Mouse (Mus musculus) heart, embryonic 15.5 days (tissue): Measurements from ENCODE around the gene Abca4. TPM values are rescaled to one million over a fixed set of nuclear protein-coding genes. Genes with fewer than 3 reads are reported as not detected.

ENCODE experiments used
- ATAC-seq: fragments of 200-750 bp; cut with Nextera tagmentation; replicated peaks from 2 replicates; pipeline ENCODE4 v1.8.0; 2017; ENCODE audit warnings: low read depth, moderate TSS enrichment; ENCODE audit not compliant: insufficient number of reproducible peaks, insufficient read depth, low FRiP score
- H3K27ac ChIP-seq: fragments of 300-500 bp; sonication (generic); 2 replicates; pipeline ENCODE4 v1.5.1; 2015; ENCODE audit warnings: mild to moderate bottlenecking, inconsistent platforms
- H3K27me3 ChIP-seq: fragments of 300-500 bp; sonication (generic); 2 replicates; pipeline ENCODE4 v1.6.1; 2015; ENCODE audit warnings: inconsistent platforms
- H3K36me3 ChIP-seq: fragments of 300-500 bp; sonication (generic); 2 replicates; pipeline ENCODE4 v1.6.1; 2015; ENCODE audit warnings: mild to moderate bottlenecking, inconsistent platforms
- H3K4me1 ChIP-seq: fragments of 300-500 bp; sonication (generic); replicated peaks from 2 replicates; pipeline ENCODE4 v1.6.1; 2015; ENCODE audit warnings: inconsistent platforms
- H3K4me2 ChIP-seq: fragments of 300-500 bp; sonication (generic); 2 replicates; pipeline ENCODE4 v1.6.1; 2015; ENCODE audit warnings: inconsistent platforms, mild to moderate bottlenecking, moderate library complexity
- H3K4me3 ChIP-seq: fragments of 300-500 bp; sonication (generic); 2 replicates; pipeline ENCODE4 v1.5.1; 2015; ENCODE audit warnings: mild to moderate bottlenecking, inconsistent platforms
- H3K9ac ChIP-seq: fragments of 300-500 bp; sonication (generic); 2 replicates; pipeline ENCODE4 v1.6.1; 2015; ENCODE audit warnings: mild to moderate bottlenecking, inconsistent platforms
- H3K9me3 ChIP-seq: fragments of 300-500 bp; sonication (generic); replicated peaks from 2 replicates; pipeline ENCODE4 v1.6.1; 2016; ENCODE audit warnings: inconsistent platforms
- WGBS: fragments of 180-500 bp; shearing (Covaris S2); methylation state at CpG from one replicate; pipeline ENCODE4 v1.1.7; 2015; ENCODE audit warnings: mixed read lengths; 5-methylcytosine and 5-hydroxymethylcytosine counted together
- polyA plus RNA-seq: library from polyadenylated mRNA; unstranded; fragments of >200 nt; fragmentation: Nextera tagmentation; extraction: Ambion mirVana; gene quantifications from 2 replicates; pipeline ENCODE4 v1.2.1, GENCODE M21; 2015

Abca4 gene
- 3.0 and 3.2 TPM in 2 replicates for polyA plus RNA-seq

DNA sequence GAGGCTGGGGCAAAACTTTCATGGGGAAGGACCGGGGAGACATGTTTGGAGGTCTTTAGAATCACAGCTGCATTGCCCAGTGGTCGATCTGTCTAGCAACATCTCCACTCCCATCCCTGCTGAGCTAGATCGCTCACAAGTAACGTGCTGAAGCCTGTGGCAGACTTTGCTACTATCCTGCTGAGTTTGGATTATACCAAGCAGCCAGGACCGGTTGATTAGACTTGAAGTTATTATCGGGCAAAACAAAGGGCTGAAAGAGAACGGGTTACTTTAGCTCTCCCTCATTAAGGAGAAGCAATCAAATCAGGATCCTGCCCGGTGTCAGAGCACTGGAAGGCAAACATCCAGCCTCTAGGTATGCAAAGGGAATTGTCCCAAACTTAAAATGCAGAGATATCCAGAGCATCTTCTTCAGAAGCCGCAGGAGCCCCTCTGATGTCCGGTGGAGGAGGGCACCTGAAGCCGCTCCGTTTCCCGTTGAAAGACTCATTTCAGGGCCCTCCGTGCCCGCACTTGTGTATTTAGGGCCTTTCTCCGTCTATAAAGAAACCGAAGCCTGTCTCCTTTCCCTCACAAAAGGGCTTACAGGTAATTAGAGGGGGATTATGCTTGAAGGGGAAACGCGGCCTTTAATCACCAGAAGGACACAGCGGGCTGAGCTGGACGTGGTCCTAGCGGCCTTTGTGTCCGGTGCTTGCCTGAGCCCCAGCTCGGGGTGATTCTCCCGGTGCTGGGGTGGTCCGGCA lies at the start of gene Abca4:
Gene Abca4 (plus strand): TSS at position 645 of the 749 bp plus-strand sequence.
- ATAC-seq, result no peak
- WGBS, result 34% methylated on average over 26 of the region's 26 CpGs
- H3K4me2 ChIP-seq, result peak within 1 kb of the TSS; percentile 46

DNA sequence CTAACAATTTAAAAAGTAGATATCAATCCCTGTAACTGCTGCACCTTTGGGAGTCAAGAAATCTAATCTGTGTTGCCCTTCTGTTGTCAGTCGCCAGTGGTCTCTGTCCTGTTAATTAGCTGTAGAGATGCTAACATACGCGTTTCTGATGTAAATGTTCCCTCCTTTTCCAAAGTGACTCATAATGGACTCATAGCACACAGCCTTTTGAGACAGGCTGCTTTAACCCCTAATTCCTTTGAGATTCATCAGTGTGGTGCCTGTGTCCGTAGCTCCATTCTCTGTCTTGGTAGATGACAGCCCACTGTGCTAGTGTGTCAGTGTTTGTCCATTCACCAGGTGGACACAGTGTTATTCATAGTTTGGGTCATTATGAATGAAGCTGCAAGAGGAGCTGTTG lies 49.1 kb upstream of the Abca4 start:
- Histone ChIP-seq H3K4me3 (no peak overlapping the region), H3K4me2 (no peak overlapping the region), H3K27ac (no peak overlapping the region), H3K27me3 (no peaks in the 10 kb centered on the region), H3K36me3 (peaks cover 34% of the 10 kb centered on the region), H3K9ac (no peak overlapping the region), H3K4me1 (0 out of 2 replicates have a peak, but pooled peaks cover 3% of the 10 kb centered on the region), H3K9me3 (no peaks in the 10 kb centered on the region)
- 76% methylated on average over 4 of the region's 4 CpGs for WGBS
- no peak for ATAC-seq

More for the DNA sequence above, at the start of gene Abca4:
- Histone ChIP-seq H3K9me3 (no peaks in the 10 kb centered on the region), H3K27ac (peak within 1 kb of the TSS; percentile 58), H3K27me3 (no peaks in the 10 kb centered on the region), H3K9ac (0 out of 2 replicates have a peak within 1 kb of the TSS, but pooled peaks have one; percentile 9), H3K36me3 (no peaks in the 10 kb centered on the region), H3K4me3 (no peak within 1 kb of the TSS), H3K4me1 (peaks cover 54% of the 10 kb centered on the region)

DNA sequence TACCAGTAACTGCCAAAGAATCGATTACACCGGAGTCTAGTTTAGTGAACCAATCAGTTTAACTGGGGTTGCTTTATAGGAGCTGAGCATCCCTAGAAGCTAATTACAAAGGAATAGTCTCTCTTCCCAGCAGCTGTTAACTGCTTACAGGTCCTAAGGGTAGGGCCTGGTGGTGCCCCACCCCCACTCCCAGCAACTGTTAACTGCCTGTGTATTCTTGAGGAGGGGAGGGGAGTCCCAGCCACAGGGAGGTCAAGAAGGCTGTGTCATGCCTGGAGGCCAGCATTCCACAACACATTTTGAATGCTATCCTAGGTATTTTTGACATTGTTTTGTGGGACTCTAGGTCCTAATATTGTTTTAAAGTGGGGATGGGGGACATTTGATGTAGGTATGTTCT lies 44.3 kb upstream of the Abca4 start:
- H3K4me3 ChIP-seq, result no peak overlapping the region
- 81% methylated on average over 2 of the region's 2 CpGs for WGBS
- H3K36me3 ChIP-seq, result peaks cover 14% of the 10 kb centered on the region
- no peak overlapping the region for H3K9ac ChIP-seq
- no peak for ATAC-seq
- peaks cover 11% of the 10 kb centered on the region; the same call in 1 of the 2 replicates for H3K4me1 ChIP-seq
- no peaks in the 10 kb centered on the region for H3K27me3 ChIP-seq
- H3K9me3 ChIP-seq, result no peaks in the 10 kb centered on the region
- H3K4me2 ChIP-seq, result no peak overlapping the region
- H3K27ac ChIP-seq, result no peak overlapping the region

DNA sequence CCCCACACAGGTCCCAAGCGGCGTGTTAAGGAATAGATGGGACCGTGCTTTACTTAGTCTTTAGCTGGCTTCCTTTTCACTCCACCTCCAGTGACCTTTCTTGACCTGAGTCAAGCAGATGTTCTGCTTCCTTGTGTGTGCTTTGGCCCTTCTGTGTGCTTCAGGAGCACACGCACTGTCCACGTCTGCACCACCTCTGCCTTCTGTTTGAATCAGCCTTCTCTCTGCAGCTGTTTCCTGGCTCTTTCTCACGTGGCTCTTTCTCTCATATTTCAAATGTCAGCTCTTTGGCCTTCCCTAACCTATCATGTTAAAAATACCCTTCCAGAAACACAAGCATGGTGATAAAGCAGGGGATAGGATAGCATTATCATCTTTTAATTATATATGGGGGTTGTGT lies 42.7 kb upstream of the Abca4 start:
- Histone ChIP-seq H3K4me1 (peaks cover 11% of the 10 kb centered on the region; the same call in 1 of the 2 replicates), H3K9me3 (no peaks in the 10 kb centered on the region), H3K4me3 (no peak overlapping the region), H3K36me3 (peaks cover 21% of the 10 kb centered on the region), H3K4me2 (no peak overlapping the region), H3K9ac (no peak overlapping the region), H3K27ac (no peak overlapping the region), H3K27me3 (no peaks in the 10 kb centered on the region)
- WGBS, result 57% methylated on average over 6 of the region's 6 CpGs
- no peak for ATAC-seq

DNA sequence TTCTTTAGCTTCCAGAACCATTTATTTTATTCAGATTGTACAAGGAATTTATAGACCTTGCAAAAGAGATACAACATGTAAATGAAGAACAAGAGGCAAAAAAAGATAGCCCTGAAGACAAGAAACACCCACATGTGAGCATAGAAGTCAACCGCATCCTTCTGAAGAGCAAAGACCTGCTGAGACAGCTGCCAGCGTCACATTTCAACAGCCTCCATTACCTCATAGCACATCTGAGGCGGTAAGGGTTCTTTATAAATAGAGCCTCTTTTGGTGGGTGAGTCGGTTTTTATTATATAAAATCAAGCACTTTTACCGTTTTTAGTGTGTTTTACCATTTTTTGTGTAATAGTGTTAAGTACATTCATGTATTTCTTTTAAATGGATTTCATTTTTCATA lies 34.4 kb upstream of the Abca4 start:
- H3K27ac ChIP-seq, result no peak overlapping the region
- no peak overlapping the region for H3K4me3 ChIP-seq
- no peak overlapping the region for H3K9ac ChIP-seq
- WGBS, result 82% methylated on average over 5 of the region's 5 CpGs
- H3K36me3 ChIP-seq, result peaks cover 77% of the 10 kb centered on the region
- H3K4me1 ChIP-seq, result 0 out of 2 replicates have a peak, but pooled peaks cover 2% of the 10 kb centered on the region
- no peaks in the 10 kb centered on the region for H3K27me3 ChIP-seq
- no peaks in the 10 kb centered on the region for H3K9me3 ChIP-seq
- ATAC-seq, result no peak
- H3K4me2 ChIP-seq, result no peak overlapping the region

DNA sequence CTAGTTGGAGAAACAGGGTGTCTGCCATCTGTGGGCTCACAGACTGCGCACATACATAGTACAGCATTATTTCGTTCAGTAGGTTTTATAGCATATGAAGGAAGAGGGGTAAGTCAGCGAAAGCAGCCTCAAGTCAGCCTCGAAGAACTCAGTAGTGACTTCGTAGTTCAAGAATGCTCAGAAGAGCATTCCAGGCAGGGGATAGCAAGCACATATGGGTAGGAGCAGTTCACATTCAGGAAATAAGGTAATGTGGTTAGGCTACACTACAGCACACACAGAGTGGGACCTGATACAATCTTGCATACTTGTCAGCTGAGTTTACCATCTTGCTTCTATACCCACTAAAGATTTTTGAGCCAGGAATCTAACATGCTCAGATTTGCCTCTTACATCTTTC lies 34.0 kb upstream of the Abca4 start:
- H3K27me3 ChIP-seq, result no peaks in the 10 kb centered on the region
- no peak overlapping the region for H3K27ac ChIP-seq
- H3K9me3 ChIP-seq, result no peaks in the 10 kb centered on the region
- 59% methylated on average over 5 of the region's 5 CpGs for WGBS
- ATAC-seq, result no peak
- H3K4me1 ChIP-seq, result 0 out of 2 replicates have a peak, but pooled peaks cover 2% of the 10 kb centered on the region
- H3K4me3 ChIP-seq, result no peak overlapping the region
- H3K4me2 ChIP-seq, result no peak overlapping the region
- H3K9ac ChIP-seq, result no peak overlapping the region
- peaks cover 81% of the 10 kb centered on the region for H3K36me3 ChIP-seq

DNA sequence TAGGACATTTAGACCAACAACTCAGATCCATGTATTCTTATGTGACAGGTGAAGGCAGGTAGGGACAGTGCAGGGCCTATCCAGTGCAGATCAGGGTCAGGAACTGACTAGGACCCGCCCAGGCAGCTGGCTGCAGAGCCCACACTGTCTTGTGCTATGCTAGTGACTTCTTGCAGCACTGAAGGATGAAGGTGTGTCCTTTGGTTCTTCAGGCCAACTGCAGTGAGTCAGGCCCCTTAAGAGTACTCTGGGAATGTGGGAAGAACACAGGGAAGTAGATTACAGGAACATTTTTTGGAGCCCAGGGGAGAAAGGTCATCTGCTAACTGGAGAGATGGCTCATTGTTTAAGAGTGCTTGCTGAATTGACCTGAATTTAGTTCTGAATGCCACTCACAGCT lies 31.8 kb upstream of the Abca4 start:
- no peak for ATAC-seq
- H3K9ac ChIP-seq, result no peak overlapping the region
- H3K4me1 ChIP-seq, result 0 out of 2 replicates have a peak, but pooled peaks cover 2% of the 10 kb centered on the region
- H3K36me3 ChIP-seq, result peaks cover 78% of the 10 kb centered on the region
- H3K27ac ChIP-seq, result no peak overlapping the region
- no peaks in the 10 kb centered on the region for H3K27me3 ChIP-seq
- no peak overlapping the region for H3K4me2 ChIP-seq
- no peaks in the 10 kb centered on the region for H3K9me3 ChIP-seq
- H3K4me3 ChIP-seq, result no peak overlapping the region
- 85% methylated on average over 1 of the region's 1 CpGs for WGBS

DNA sequence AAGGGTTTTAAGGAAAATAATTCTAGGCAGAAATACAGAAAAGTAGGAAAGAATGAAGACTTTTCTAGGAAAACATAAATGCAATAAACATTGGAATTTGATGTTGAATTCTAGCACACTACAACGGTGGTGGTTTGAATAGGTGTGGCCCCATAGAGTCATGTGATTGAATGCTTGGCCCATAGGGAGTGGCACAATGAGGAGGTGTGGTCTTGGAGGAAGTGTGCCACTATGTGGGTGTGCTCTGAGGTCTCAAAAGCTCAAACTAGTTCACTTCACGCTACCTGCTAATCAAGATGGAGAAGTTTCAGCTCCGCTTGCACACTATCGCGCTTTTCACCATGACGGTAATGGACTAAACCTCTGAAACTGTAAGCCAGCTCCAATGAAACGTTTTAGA lies 25.8 kb upstream of the Abca4 start:
- 95% methylated on average over 7 of the region's 7 CpGs for WGBS
- no peaks in the 10 kb centered on the region for H3K9me3 ChIP-seq
- no peak for ATAC-seq
- H3K36me3 ChIP-seq, result peaks cover 32% of the 10 kb centered on the region
- H3K4me2 ChIP-seq, result no peak overlapping the region
- H3K9ac ChIP-seq, result no peak overlapping the region
- H3K27ac ChIP-seq, result no peak overlapping the region
- no peak overlapping the region for H3K4me3 ChIP-seq
- no peaks in the 10 kb centered on the region for H3K4me1 ChIP-seq
- no peaks in the 10 kb centered on the region for H3K27me3 ChIP-seq

DNA sequence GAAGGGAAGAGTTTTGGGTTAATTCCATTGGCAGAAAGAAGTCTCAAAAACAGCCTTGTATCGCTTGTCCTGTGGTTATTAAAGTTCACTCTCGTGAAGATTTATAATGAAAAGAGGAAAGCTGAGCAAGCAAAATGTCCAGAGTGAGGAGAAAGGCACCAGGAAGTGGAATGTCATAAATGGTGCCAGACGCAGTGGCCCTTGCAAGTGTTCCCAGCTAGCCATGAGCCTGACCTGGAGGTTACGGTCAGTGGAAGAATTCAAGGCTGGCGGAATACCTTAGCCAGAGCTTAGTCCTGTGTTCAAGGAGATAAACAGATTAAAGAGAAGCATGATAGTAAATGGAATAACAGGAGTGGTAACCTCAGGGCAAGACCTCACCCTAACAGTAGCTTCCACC lies 25.1 kb upstream of the Abca4 start:
- H3K27ac ChIP-seq, result no peak overlapping the region
- H3K36me3 ChIP-seq, result peaks cover 26% of the 10 kb centered on the region
- no peak overlapping the region for H3K4me3 ChIP-seq
- H3K4me1 ChIP-seq, result no peaks in the 10 kb centered on the region
- 90% methylated on average over 5 of the region's 5 CpGs for WGBS
- no peaks in the 10 kb centered on the region for H3K27me3 ChIP-seq
- ATAC-seq, result no peak
- H3K4me2 ChIP-seq, result no peak overlapping the region
- no peak overlapping the region for H3K9ac ChIP-seq
- no peaks in the 10 kb centered on the region for H3K9me3 ChIP-seq

DNA sequence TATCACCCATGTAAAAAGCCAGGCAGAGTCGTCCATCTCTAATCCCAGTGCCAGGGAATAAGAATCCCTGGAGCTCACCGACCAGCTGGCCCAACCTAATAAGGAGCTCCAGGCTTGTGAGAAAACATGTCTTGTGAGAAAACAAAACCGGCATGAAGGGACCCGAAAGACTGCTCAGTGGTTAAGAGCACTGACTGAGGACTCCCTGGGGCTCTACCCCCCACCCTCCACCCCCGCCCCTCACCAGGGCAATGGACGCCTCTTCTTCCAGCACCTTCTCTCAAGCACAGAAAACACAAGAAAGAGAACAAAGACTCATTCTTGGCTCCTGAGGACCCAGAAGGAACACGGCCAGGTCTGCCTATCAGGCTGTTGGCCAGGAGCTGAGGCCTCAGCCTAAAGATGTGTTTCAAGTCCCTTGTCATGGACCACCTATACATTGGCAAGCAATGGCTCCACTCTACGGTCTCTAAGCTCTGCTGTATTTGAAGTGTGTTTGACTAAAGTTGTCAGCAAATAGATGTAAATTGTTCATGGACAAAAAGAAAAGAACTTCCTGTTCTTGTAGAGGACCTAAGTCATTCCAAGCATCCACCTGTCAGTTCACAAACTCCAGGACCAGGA lies 23.1 kb upstream of the Abca4 start:
- ATAC-seq, result no peak
- H3K27me3 ChIP-seq, result no peaks in the 10 kb centered on the region
- 84% methylated on average over 8 of the region's 8 CpGs for WGBS
- H3K4me1 ChIP-seq, result no peaks in the 10 kb centered on the region
- no peaks in the 10 kb centered on the region for H3K9me3 ChIP-seq
- no peak overlapping the region for H3K4me3 ChIP-seq
- H3K36me3 ChIP-seq, result peaks cover 10% of the 10 kb centered on the region; the same call in 1 of the 2 replicates
- no peak overlapping the region for H3K4me2 ChIP-seq
- no peak overlapping the region for H3K27ac ChIP-seq
- H3K9ac ChIP-seq, result no peak overlapping the region

DNA sequence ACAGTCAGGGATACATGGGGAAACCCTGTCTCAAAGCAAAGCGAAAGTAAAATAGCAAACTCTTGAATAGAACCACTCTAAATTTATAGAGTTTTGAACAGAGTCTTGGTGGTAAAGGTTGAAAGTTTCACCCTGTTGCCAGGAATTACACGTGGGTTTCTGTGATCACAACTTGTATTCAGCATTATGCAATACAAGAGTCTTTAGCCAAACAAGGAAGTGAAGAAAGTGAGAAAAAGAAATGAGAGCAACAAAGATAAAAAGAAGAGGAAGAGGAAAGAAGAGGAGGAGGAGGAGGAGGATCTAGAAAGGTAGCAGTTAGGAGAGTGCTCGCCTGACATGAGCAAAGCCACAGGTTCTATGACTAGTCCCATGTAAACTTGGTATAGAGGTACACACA lies 21.9 kb upstream of the Abca4 start:
- peaks cover 6% of the 10 kb centered on the region; the same call in 1 of the 2 replicates for H3K4me1 ChIP-seq
- H3K4me2 ChIP-seq, result no peak overlapping the region
- no peaks in the 10 kb centered on the region for H3K9me3 ChIP-seq
- H3K27me3 ChIP-seq, result no peaks in the 10 kb centered on the region
- ATAC-seq, result no peak
- 74% methylated on average over 3 of the region's 3 CpGs for WGBS
- no peak overlapping the region for H3K27ac ChIP-seq
- H3K36me3 ChIP-seq, result 0 out of 2 replicates have a peak, but pooled peaks cover 3% of the 10 kb centered on the region
- no peak overlapping the region for H3K4me3 ChIP-seq
- no peak overlapping the region for H3K9ac ChIP-seq
